Mouse (Mus musculus) lung, postnatal 4 days (tissue): Measurements from ENCODE around the gene Tent5a.

Experiments
- DNase-seq, 2 experiments: peaks; one replicate each; pipeline ENCODE4 v3.0.0; 2021

Gene Tent5a

GRCm38 (mm10) chr9:85312473-85312872 is 14.7 kb downstream of the Tent5a start, which contains the start of gene Gm11114:
Gene Gm11114, plus strand, starts transcription at chr9:85312773.
- no peak for DNase-seq

- no peak for DNase-seq
These were observed 23.8 kb downstream of the Tent5a start for GRCm38 (mm10) chr9:85303378-85303777.

- no peak for DNase-seq
These were observed 24.3 kb downstream of the Tent5a start for GRCm38 (mm10) chr9:85302849-85303248.

- no peak for DNase-seq
These were observed 53.0 kb downstream of the Tent5a start for GRCm38 (mm10) chr9:85274114-85274513.
